Mouse (Mus musculus) kidney, postnatal 10 days (tissue): ENCODE measurements around the gene Gap43.
A peak's percentile ranks its signal among the peaks of the same experiment; 100 is the strongest.
"Not testable (repeated sequence)": the region's sequence is repeated elsewhere in the genome, so short reads cannot be mapped to it uniquely, and the experiment has no call there.

ENCODE experiments used
- DNase-seq: peaks from one replicate; pipeline ENCODE4 v3.0.0; 2021; ENCODE audit warnings: mixed read lengths

The Gap43 gene

GRCm38 (mm10) chr16:42294056-42294455 is 46.4 kb downstream of the Gap43 start:
- no peak for DNase-seq

- DNase-seq: no peak
Observed at GRCm38 (mm10) chr16:42291572-42291971, 48.9 kb downstream of the Gap43 start.

- no peak for DNase-seq
Observed at GRCm38 (mm10) chr16:42284005-42284404, 56.4 kb downstream of the Gap43 start.

GRCm38 (mm10) chr16:42277713-42278112 is 62.7 kb downstream of the Gap43 start:
- no peak for DNase-seq

GRCm38 (mm10) chr16:42277268-42277667 is 63.2 kb downstream of the Gap43 start:
- no peak for DNase-seq

- peak; percentile 82 for DNase-seq
Observed at GRCm38 (mm10) chr16:42276216-42277141, 64.0 kb downstream of the Gap43 start.

GRCm38 (mm10) chr16:42275518-42276215 is 64.8 kb downstream of the Gap43 start:
- DNase-seq: no peak

GRCm38 (mm10) chr16:42271213-42271612 is 69.2 kb downstream of the Gap43 start:
- no peak for DNase-seq

- no peak for DNase-seq
Observed at GRCm38 (mm10) chr16:42269587-42269967, 70.9 kb downstream of the Gap43 start.

GRCm38 (mm10) chr16:42268843-42269586 is 71.4 kb downstream of the Gap43 start:
- peak; percentile 8 for DNase-seq

- DNase-seq: no peak
Observed at GRCm38 (mm10) chr16:42265185-42265584, 75.3 kb downstream of the Gap43 start.

- DNase-seq: no peak
Observed at GRCm38 (mm10) chr16:42262935-42263542, 77.4 kb downstream of the Gap43 start.

GRCm38 (mm10) chr16:42255693-42256092 is 84.8 kb downstream of the Gap43 start:
- DNase-seq: peak; percentile 18

- no peak for DNase-seq
Observed at GRCm38 (mm10) chr16:42255222-42255621, 85.2 kb downstream of the Gap43 start.

- DNase-seq: no peak
Observed at GRCm38 (mm10) chr16:42252252-42252651, 88.2 kb downstream of the Gap43 start.

GRCm38 (mm10) chr16:42244121-42244520 is 96.3 kb downstream of the Gap43 start:
- not testable (repeated sequence) for DNase-seq

- peak; percentile 8 for DNase-seq
Observed at GRCm38 (mm10) chr16:42231306-42231705, 109.1 kb downstream of the Gap43 start.
